Mouse (Mus musculus) liver, embryonic 12.5 days (tissue): ENCODE data around the gene Hsf5. TPM values are rescaled to one million over a fixed set of nuclear protein-coding genes. Genes with fewer than 3 reads are reported as not detected.

Source experiments
- ATAC-seq: fragments of 200-750 bp; cut with Nextera tagmentation; 2 replicates; pipeline ENCODE4 v1.8.0; 2017; ENCODE audit warnings: moderate number of reproducible peaks, mild to moderate bottlenecking, moderate library complexity
- H3K27ac ChIP-seq: fragments of 300-500 bp; sonication (generic); 2 replicates; pipeline ENCODE4 v1.5.1; 2016; ENCODE audit warnings: mild to moderate bottlenecking
- H3K27me3 ChIP-seq: fragments of 300-500 bp; sonication (generic); replicated peaks from 2 replicates; pipeline ENCODE4 v1.6.1; 2016; ENCODE audit warnings: mild to moderate bottlenecking, moderate library complexity
- H3K36me3 ChIP-seq: fragments of 300-500 bp; sonication (generic); 2 replicates; pipeline ENCODE4 v1.6.1; 2016; ENCODE audit warnings: mild to moderate bottlenecking, moderate library complexity
- H3K4me1 ChIP-seq: fragments of 300-500 bp; sonication (generic); 2 replicates; pipeline ENCODE4 v1.6.1; 2016
- H3K4me2 ChIP-seq: fragments of 300-500 bp; sonication (generic); 2 replicates; pipeline ENCODE4 v1.6.1; 2016; ENCODE audit warnings: mild to moderate bottlenecking, moderate library complexity
- H3K4me3 ChIP-seq: fragments of 300-500 bp; sonication (generic); 2 replicates; pipeline ENCODE4 v1.5.1; 2016; ENCODE audit warnings: mild to moderate bottlenecking, moderate library complexity
- H3K9ac ChIP-seq: fragments of 300-500 bp; sonication (generic); 2 replicates; pipeline ENCODE4 v1.6.1; 2016; ENCODE audit warnings: mild to moderate bottlenecking, moderate library complexity
- H3K9me3 ChIP-seq: fragments of 300-500 bp; sonication (generic); replicated peaks from 2 replicates; pipeline ENCODE4 v1.6.1; 2016; ENCODE audit warnings: mild to moderate bottlenecking, moderate library complexity
- WGBS: fragments of 180-500 bp; shearing (Covaris S2); methylation state at CpG from one replicate; pipeline ENCODE4 v1.1.7; 2016; ENCODE audit not compliant: insufficient replicate concordance; 5-methylcytosine and 5-hydroxymethylcytosine counted together
- polyA plus RNA-seq: library from polyadenylated mRNA; unstranded; fragments of >200 nt; fragmentation: Nextera tagmentation; extraction: Ambion mirVana; gene quantifications from 2 replicates; pipeline ENCODE4 v1.2.1, GENCODE M21; 2016

Hsf5 gene
- 0.02 and 0.05 TPM in 2 replicates for polyA plus RNA-seq

DNA sequence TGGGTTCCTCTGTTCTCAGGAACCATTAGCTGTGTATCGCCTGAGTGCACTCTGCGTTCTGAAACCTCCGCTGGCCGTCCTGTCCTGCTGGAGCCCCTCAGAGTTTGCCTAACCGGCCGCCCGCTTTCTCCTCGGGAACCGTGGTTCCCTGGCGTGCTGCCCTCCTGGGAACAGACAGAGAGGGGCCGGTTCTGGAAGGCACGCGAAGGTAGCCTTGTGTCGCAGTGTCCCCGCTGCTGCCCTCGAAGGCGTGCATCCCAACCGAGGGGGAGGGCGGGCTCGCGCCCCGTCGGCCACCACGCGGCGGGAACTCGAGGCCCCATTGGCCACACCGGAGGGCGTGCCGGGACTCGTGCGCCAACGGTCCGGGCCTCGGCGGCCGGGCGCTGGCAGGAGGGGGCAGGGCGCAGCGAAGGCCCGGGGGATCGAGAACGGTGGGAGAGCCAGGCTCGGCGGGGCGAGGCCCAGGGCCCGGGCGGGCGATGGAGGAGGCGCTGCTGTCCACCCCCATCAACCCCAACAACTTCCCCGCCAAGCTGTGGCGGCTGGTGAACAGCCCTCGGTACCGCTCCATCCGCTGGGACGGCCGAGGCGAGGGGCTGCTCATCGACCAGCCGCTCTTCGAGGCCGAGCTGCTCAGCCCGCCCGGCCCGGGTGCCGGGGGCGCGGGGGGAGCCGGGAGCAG, at the start of gene Hsf5:
Gene Hsf5 (plus strand): TSS at position 375 of the 685 bp plus-strand sequence.
- Histone ChIP-seq H3K4me2 (no peak within 1 kb of the TSS), H3K9ac (no peak within 1 kb of the TSS), H3K36me3 (peaks cover 69% of the 10 kb centered on the region), H3K4me3 (no peak within 1 kb of the TSS), H3K9me3 (peaks cover 4% of the 10 kb centered on the region; the same call in 1 of the 2 replicates), H3K4me1 (peaks cover 32% of the 10 kb centered on the region), H3K27ac (peak within 1 kb of the TSS; percentile 60; the same call in 1 of the 2 replicates), H3K27me3 (no peaks in the 10 kb centered on the region)
- no peak for ATAC-seq
- 88% methylated on average over 58 of the region's 69 CpGs for WGBS

DNA sequence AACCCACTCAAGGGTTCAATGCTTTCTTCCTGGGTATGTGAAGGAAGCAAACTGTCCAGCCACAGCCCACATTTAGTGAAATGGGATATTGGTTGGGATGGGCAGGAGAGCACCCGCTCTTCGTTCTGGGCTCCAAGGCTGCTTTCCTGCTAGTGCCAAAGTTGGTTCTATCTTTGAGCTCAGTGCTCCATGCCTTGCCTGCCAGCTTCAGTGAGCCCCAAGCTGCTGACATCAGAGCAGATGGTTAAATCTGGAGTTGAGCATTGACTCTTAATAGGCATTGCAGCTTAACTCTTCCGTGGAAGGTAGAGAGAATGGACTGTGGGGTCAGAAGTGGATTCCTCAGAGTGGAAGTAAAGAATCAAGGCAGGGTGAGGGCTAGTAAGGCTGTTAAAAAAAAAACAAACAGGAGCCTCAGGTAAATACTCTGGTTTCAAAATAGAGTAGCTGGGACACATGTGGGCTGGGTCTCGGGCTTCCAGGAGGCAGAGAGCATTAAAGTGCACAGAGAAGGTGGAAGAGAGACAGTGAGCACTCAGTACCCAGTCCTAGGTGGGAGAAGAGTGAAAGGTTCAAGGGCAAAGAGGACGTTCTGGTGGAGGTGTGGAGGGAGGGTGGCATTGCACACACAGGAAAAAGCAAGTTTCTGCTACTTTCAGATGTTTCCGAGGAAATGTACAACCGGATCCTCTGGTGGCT, 48.6 kb upstream of the Hsf5 start, which contains the start of gene Sept4:
Gene Sept4 (plus strand): TSS at position 649 of the 699 bp plus-strand sequence.
- WGBS, result 67% methylated on average over 7 of the region's 7 CpGs
- H3K27ac ChIP-seq, result no peak within 1 kb of the TSS
- no peak within 1 kb of the TSS for H3K4me3 ChIP-seq
- H3K9ac ChIP-seq, result no peak within 1 kb of the TSS
- H3K4me2 ChIP-seq, result no peak within 1 kb of the TSS
- peaks cover 10% of the 10 kb centered on the region for H3K27me3 ChIP-seq
- ATAC-seq, result no peak
- 0 out of 2 replicates have a peak, but pooled peaks cover 11% of the 10 kb centered on the region for H3K4me1 ChIP-seq
- no peaks in the 10 kb centered on the region for H3K36me3 ChIP-seq
- H3K9me3 ChIP-seq, result no peaks in the 10 kb centered on the region

DNA sequence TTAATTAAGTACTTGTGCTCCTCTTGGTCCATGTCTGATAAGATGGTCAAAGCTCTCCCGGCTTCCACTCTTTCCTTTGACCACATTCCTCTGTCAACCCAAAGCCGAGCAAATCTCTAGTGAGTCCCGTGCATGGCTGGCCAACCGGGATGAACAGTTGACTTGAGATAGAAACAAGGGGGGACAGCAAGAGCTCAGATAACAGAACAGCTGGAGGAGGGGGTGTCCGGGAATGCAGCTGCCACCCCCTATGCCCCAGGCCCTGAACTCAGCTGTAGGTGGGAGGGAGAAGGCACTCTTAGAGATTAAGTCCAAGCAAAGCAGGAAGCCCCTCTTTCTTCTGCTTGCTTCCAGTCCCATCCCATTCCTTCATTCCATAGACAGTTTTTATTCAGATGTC, 46.2 kb upstream of the Hsf5 start:
- Histone ChIP-seq H3K27ac (no peak overlapping the region), H3K4me3 (no peak overlapping the region), H3K27me3 (peaks cover 10% of the 10 kb centered on the region), H3K4me1 (0 out of 2 replicates have a peak, but pooled peaks cover 14% of the 10 kb centered on the region), H3K36me3 (no peaks in the 10 kb centered on the region), H3K9ac (no peak overlapping the region), H3K9me3 (no peaks in the 10 kb centered on the region), H3K4me2 (no peak overlapping the region)
- WGBS, result 48% methylated on average over 5 of the region's 5 CpGs
- ATAC-seq, result no peak

DNA sequence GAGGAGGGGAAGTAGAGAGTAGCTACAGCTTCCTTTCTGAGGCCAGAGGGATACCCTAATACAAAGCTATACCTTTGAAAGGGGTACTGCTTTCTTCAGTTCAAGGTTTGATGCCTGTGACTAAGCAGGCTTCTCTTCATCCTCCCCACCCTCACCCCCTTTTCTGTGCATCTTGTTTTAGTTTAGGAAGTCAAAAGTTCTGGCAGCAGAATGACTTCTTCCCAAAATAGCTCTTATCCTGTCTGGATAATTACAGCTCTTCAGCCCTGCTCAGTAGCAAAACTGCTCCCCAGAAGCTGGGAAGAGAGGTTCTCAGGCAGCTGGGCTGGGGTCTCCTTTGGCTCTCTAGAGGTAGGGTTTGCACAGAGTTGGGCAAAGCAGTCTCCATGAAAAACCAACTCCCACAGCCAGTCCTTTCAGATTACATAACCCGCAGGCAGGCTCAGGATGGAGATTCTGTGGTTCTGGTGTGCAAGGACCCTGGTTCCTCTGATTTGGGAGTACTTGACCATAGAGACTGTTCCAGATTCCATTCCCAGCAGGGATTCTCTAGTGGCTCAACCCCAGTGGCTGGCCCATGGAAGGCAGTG, 45.5 kb upstream of the Hsf5 start:
- no peak overlapping the region for H3K4me2 ChIP-seq
- H3K4me3 ChIP-seq, result no peak overlapping the region
- WGBS, result 80% methylated on average over 1 of the region's 1 CpGs
- H3K4me1 ChIP-seq, result 0 out of 2 replicates have a peak, but pooled peaks cover 14% of the 10 kb centered on the region
- no peak overlapping the region for H3K9ac ChIP-seq
- H3K9me3 ChIP-seq, result no peaks in the 10 kb centered on the region
- no peak for ATAC-seq
- H3K36me3 ChIP-seq, result no peaks in the 10 kb centered on the region
- H3K27me3 ChIP-seq, result peaks cover 10% of the 10 kb centered on the region
- no peak overlapping the region for H3K27ac ChIP-seq

DNA sequence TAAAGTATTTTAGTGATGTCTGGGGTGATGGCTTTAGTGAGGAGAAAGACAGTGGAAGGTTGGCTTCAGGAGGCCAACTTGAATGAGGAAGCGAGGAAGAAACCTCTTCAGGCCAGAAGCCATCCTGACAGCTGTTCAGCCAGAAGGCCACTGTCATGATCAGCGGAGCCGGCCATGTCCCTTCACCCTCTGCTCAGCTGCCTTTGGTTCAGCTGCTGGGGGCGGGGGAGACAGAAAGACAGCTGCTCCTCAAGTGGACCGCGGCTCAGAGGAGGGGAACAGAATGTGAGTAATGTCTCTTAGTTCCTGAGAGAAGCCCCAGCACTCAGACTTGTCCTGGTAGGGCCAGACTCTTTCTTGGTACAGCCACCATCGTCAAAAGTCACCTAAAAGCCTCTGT, 43.2 kb upstream of the Hsf5 start:
- H3K9me3 ChIP-seq, result no peaks in the 10 kb centered on the region
- no peak overlapping the region for H3K4me3 ChIP-seq
- H3K27ac ChIP-seq, result no peak overlapping the region
- 62% methylated on average over 7 of the region's 7 CpGs for WGBS
- H3K4me2 ChIP-seq, result no peak overlapping the region
- H3K9ac ChIP-seq, result no peak overlapping the region
- no peak for ATAC-seq
- H3K4me1 ChIP-seq, result peaks cover 27% of the 10 kb centered on the region
- H3K36me3 ChIP-seq, result no peaks in the 10 kb centered on the region
- H3K27me3 ChIP-seq, result peaks cover 22% of the 10 kb centered on the region

DNA sequence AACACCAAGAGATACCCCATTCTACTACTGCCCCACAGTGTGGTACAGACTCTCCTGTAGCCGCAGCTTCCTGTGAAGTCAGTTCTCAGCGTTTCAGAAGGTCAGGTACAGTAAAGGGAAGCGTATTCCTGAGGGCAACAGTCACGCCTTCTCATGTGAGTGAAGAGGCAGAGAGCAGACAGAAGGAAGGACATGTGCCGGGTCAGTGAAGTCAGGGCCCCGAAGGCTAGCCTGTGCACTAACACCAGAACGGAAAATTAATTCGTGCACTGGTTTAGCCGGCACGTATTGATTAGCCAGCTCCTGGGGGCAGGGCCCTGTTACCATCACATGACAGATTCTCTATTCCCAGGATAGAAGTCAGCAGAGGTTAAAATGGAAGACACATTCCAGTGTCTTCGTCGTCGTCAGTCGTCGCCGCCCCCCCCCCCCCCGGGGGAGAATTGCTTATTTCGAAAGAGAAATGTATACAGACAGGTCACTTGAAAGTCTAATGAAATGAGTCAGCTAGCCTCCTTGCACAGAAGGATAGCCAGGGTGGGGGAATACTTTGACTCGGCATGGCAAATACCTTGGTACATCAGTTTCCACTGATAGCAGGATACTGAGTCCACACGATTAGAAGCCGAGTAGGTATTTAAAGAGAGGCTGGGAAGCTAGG, 42.3 kb upstream of the Hsf5 start:
- WGBS, result 67% methylated on average over 21 of the region's 21 CpGs
- Histone ChIP-seq H3K36me3 (no peaks in the 10 kb centered on the region), H3K4me3 (no peak overlapping the region), H3K4me1 (peaks cover 36% of the 10 kb centered on the region), H3K4me2 (no peak overlapping the region), H3K27ac (no peak overlapping the region), H3K27me3 (peaks cover 22% of the 10 kb centered on the region), H3K9ac (no peak overlapping the region), H3K9me3 (no peaks in the 10 kb centered on the region)
- no peak for ATAC-seq

DNA sequence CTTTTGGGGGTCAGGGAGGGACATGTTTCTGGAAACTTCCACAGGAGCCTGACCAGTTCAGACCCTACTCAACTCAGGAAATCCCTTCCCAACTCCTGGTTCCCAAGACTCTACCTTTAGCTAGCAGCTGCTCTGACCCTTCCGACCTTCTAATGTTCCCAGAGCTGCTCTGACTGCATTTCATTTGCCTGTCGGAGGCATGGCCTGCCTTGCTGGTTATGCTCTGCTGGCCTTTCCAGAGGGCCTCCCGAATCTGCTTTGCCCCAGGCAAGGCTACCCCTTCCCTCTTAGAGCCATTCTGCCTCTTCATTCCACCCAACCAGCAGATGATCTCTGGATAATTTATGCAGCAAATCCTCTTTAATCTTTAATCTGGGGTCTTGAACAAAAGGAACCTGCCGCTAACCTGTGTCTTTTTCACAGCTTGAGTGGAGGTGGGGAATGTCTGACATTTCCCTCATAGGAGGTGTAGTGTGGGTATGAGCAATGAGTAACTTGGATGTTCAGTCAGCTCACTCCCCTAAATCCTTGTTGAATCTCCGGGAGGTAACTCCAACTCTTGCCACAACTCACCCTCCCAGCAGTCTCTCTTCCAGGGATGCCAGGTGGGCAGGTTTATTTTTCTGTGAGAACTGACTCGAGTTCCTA, 39.2 kb upstream of the Hsf5 start:
- WGBS, result 46% methylated on average over 6 of the region's 6 CpGs
- Histone ChIP-seq H3K36me3 (no peaks in the 10 kb centered on the region), H3K27ac (no peak overlapping the region), H3K9me3 (no peaks in the 10 kb centered on the region), H3K4me2 (peak overlapping the region; percentile 86), H3K4me3 (peak overlapping the region; percentile 65), H3K27me3 (peaks cover 35% of the 10 kb centered on the region), H3K4me1 (peaks cover 28% of the 10 kb centered on the region), H3K9ac (peak overlapping the region; percentile 65; the same call in 1 of the 2 replicates)
- ATAC-seq, result no peak

DNA sequence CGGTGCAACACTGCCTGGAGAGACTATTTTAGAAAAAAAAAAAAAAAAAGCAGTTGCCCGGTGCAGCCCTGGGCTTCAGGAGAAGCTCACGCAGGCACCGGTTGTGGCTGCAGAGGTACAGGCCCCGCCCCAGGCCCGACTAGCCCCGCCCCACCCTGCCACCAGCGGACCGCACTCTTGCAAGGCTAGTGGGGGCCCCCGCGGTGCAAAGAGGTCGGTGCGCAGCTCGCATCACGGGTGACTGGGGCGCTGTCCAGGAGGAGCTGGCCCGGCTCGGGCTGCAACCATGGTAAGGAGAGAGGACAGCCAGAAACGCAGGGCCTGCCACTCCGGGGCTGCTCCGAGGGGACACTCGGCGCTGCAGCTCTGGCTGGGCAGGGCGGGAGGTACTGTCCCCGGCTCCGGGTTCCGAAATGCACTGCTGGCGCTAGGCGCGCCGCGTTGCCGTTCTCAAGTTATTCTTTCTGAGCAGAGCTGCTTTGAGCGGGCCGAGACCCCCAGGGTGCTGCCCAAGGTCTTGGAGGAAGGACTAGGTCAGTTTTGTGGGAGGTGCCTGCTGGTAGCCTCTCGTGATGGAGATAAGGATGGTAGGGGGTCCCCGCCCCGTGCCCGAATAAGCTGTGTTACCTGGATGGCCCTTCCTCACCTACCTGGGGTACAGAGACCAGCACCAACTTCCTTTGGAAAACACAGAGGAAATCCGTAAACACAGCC, 38.6 kb upstream of the Hsf5 start:
- under 1% methylated on average over 40 of the region's 40 CpGs for WGBS

DNA sequence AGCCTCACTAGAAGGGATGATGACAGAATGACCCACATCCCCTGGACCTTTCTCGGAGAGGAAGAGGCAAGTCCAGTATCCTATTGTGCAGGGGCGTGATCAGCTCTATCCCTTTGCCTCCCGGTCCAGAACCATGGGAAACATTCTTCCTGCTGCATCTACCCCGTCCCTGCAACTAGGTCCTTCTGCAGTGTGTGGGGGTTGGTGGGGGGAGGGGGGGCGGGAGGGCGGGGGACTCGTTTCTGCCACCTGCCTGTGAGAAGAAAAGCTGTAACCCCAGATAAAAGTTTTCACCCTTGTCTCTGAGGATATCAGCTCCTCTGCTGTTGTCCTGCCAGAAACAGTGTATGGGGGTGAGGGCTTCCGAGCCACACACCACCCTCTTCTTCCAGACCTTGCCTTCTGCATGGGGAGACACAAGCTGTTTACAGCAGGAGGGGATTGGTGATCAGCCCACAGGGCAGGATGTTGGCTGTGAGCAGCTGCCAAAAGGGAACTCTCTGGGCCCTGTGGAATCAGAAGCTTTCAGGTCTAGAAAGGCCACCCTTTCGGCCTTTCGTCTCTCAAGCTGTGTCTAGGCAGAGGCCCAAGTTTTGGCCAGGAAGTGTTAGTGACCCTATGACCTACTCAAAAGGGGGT, 37.9 kb upstream of the Hsf5 start:
- WGBS, result 14% methylated on average over 10 of the region's 10 CpGs
- peak overlapping the region; percentile 65 for H3K9ac ChIP-seq
- peak; percentile 58 for ATAC-seq

More for the DNA sequence above, 38.6 kb upstream of the Hsf5 start:
- H3K4me1 ChIP-seq, result peaks cover 28% of the 10 kb centered on the region
- peak overlapping the region; percentile 86 for H3K4me2 ChIP-seq
- H3K27ac ChIP-seq, result no peak overlapping the region
- peak; percentile 82 for ATAC-seq
- peak overlapping the region; percentile 65 for H3K4me3 ChIP-seq
- H3K9ac ChIP-seq, result peak overlapping the region; percentile 65
- peaks cover 32% of the 10 kb centered on the region for H3K27me3 ChIP-seq
- no peaks in the 10 kb centered on the region for H3K36me3 ChIP-seq
- no peaks in the 10 kb centered on the region for H3K9me3 ChIP-seq

DNA sequence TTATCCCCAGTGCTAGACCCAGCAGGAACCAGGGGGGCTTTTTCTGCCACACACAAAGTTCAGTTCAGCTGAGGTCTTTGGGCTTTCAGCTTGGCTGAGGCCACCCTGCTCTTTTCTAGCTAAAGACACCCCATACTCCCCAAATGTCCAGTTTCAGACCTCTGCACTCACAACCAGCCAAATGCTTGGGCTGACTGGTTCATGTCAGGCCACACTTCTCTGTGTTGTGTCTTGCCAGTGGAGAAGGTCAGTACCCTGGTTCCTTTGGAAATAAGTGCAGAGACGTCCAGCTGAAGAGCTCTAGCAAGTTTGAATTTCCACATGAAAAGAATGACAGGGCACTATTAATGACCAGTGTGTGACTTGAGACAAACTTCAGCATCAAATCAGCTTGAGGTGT, 37.3 kb upstream of the Hsf5 start:
- H3K27me3 ChIP-seq, result peaks cover 34% of the 10 kb centered on the region
- WGBS, result 50% methylated on average over 1 of the region's 1 CpGs
- H3K4me3 ChIP-seq, result no peak overlapping the region
- H3K4me1 ChIP-seq, result peaks cover 24% of the 10 kb centered on the region
- no peak for ATAC-seq
- H3K4me2 ChIP-seq, result peak overlapping the region; percentile 86; the same call in 1 of the 2 replicates
- H3K9me3 ChIP-seq, result no peaks in the 10 kb centered on the region
- H3K9ac ChIP-seq, result peak overlapping the region; percentile 25; the same call in 1 of the 2 replicates
- H3K27ac ChIP-seq, result 0 out of 2 replicates have a peak overlapping the region, but pooled peaks have one; percentile 7
- H3K36me3 ChIP-seq, result no peaks in the 10 kb centered on the region

More for the DNA sequence above, 37.9 kb upstream of the Hsf5 start:
- H3K4me1 ChIP-seq, result peaks cover 28% of the 10 kb centered on the region
- H3K4me3 ChIP-seq, result peak overlapping the region; percentile 65
- peaks cover 34% of the 10 kb centered on the region for H3K27me3 ChIP-seq
- no peaks in the 10 kb centered on the region for H3K36me3 ChIP-seq
- H3K4me2 ChIP-seq, result peak overlapping the region; percentile 86
- no peaks in the 10 kb centered on the region for H3K9me3 ChIP-seq
- H3K27ac ChIP-seq, result peak overlapping the region; percentile 8; the same call in 1 of the 2 replicates
